Mouse (Mus musculus) stomach, embryonic 14.5 days (tissue): ENCODE data around the gene Rab3a. TPM values are rescaled to one million over a fixed set of nuclear protein-coding genes. Genes with fewer than 3 reads are reported as not detected.

Experiments
- ATAC-seq: fragments of 200-750 bp; cut with Nextera tagmentation; 2 replicates; pipeline ENCODE4 v1.8.0; 2017; ENCODE audit warnings: low read depth, moderate TSS enrichment; ENCODE audit not compliant: insufficient number of reproducible peaks, insufficient read depth, low FRiP score
- H3K27ac ChIP-seq: fragments of 300-500 bp; sonication (generic); 2 replicates; pipeline ENCODE4 v1.5.1; 2014; ENCODE audit warnings: mild to moderate bottlenecking, low read length, moderate library complexity, mixed read lengths
- H3K27me3 ChIP-seq: fragments of 300-500 bp; sonication (generic); 2 replicates; pipeline ENCODE4 v1.6.1; 2014; ENCODE audit warnings: low read length, control low read depth, mixed read lengths; ENCODE audit not compliant: control insufficient read depth, insufficient read depth
- H3K36me3 ChIP-seq: fragments of 300-500 bp; sonication (generic); 2 replicates; pipeline ENCODE4 v1.6.1; 2014; ENCODE audit warnings: mild to moderate bottlenecking, control low read depth, low read length, moderate library complexity, mixed read lengths; ENCODE audit not compliant: control insufficient read depth, insufficient read depth
- H3K4me1 ChIP-seq: fragments of 300-500 bp; sonication (generic); 2 replicates; pipeline ENCODE4 v1.6.1; 2014; ENCODE audit warnings: low read length, control low read depth, mixed read lengths; ENCODE audit not compliant: control insufficient read depth, insufficient read depth
- H3K4me2 ChIP-seq: fragments of 300-500 bp; sonication (generic); replicated peaks from 2 replicates; pipeline ENCODE4 v1.6.1; 2014; ENCODE audit warnings: low read depth, low read length, control low read depth
- H3K4me3 ChIP-seq: fragments of 300-500 bp; sonication (generic); 2 replicates; pipeline ENCODE4 v1.5.1; 2014; ENCODE audit warnings: low read depth, low read length, control low read depth
- H3K9ac ChIP-seq: fragments of 300-500 bp; sonication (generic); replicated peaks from 2 replicates; pipeline ENCODE4 v1.6.1; 2014; ENCODE audit warnings: low read depth, mild to moderate bottlenecking, control low read depth, low read length, moderate library complexity, mixed read lengths
- H3K9me3 ChIP-seq: fragments of 300-500 bp; sonication (generic); 2 replicates; pipeline ENCODE4 v1.6.1; 2016; ENCODE audit warnings: low read depth, low read length, control low read depth; ENCODE audit not compliant: control insufficient read depth
- WGBS: fragments of 180-500 bp; shearing (Covaris S2); extraction: QIAGEN DNeasy Blood & Tissue Kit; methylation state at CpG from one replicate; pipeline ENCODE4 v1.1.7; 2014; 5-methylcytosine and 5-hydroxymethylcytosine counted together
- polyA plus RNA-seq: library from polyadenylated mRNA; unstranded; fragments of >200 nt; fragmentation: Nextera tagmentation; extraction: Ambion mirVana; gene quantifications from 2 replicates; pipeline ENCODE4 v1.2.1, GENCODE M21; 2014

Rab3a gene
- polyA plus RNA-seq, 1 experiment from 2014 or later: 27.0 TPM

- no peak overlapping the region for H3K4me2 ChIP-seq
- peaks cover 43% of the 10 kb centered on the region for H3K36me3 ChIP-seq
- H3K4me1 ChIP-seq: peaks cover 36% of the 10 kb centered on the region; the same call in 1 of the 2 replicates
- H3K4me3 ChIP-seq: no peak overlapping the region
- H3K27me3 ChIP-seq: no peaks in the 10 kb centered on the region
- H3K9ac ChIP-seq: no peak overlapping the region
- ATAC-seq: no peak
- H3K9me3 ChIP-seq: no peaks in the 10 kb centered on the region
- no peak overlapping the region for H3K27ac ChIP-seq
- WGBS: 80% methylated on average over 7 of the region's 7 CpGs
Measured at GRCm38 (mm10) chr8:70771217-70771616, 16.7 kb downstream of the Rab3a start.

GRCm38 (mm10) chr8:70772075-70772474 lies 17.6 kb downstream of the Rab3a start:
- Histone ChIP-seq H3K27ac (no peak overlapping the region), H3K4me2 (no peak overlapping the region), H3K9ac (no peak overlapping the region), H3K4me3 (no peak overlapping the region), H3K9me3 (no peaks in the 10 kb centered on the region), H3K27me3 (no peaks in the 10 kb centered on the region), H3K36me3 (peaks cover 43% of the 10 kb centered on the region), H3K4me1 (peaks cover 31% of the 10 kb centered on the region; the same call in 1 of the 2 replicates)
- no peak for ATAC-seq
- 93% methylated on average over 13 of the region's 13 CpGs for WGBS

DNA sequence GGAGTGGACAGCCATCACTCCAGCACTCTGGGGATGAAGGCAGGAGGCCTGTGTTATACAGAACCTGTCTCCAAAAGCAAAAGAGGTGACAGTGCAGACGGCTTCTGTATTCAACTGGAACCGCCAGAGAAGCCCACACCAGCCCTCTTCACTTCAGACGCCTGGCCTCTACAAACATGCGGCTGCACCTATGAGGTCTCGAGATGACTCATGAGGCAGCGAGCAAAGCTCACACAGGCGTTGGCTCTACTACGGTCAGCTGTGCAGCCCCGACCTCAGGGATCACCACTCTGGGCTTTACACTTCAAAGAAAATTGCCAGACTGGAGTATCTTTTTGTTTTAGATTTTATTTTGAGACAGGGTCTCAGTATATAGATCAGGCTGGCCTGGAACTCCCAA lies 18.4 kb downstream of the Rab3a start:
- peaks cover 34% of the 10 kb centered on the region for H3K4me1 ChIP-seq
- H3K4me2 ChIP-seq: no peak overlapping the region

GRCm38 (mm10) chr8:70773410-70773809 lies 18.9 kb downstream of the Rab3a start:
- 69% methylated on average over 5 of the region's 5 CpGs for WGBS
- ATAC-seq: no peak
- no peak overlapping the region for H3K4me3 ChIP-seq
- H3K27ac ChIP-seq: peak overlapping the region; percentile 61
- no peak overlapping the region for H3K9ac ChIP-seq
- peaks cover 37% of the 10 kb centered on the region for H3K4me1 ChIP-seq
- peaks cover 36% of the 10 kb centered on the region for H3K36me3 ChIP-seq
- H3K4me2 ChIP-seq: peak overlapping the region; percentile 19; the same call in 1 of the 2 replicates
- H3K27me3 ChIP-seq: no peaks in the 10 kb centered on the region
- no peaks in the 10 kb centered on the region for H3K9me3 ChIP-seq

More for the DNA sequence above, 18.4 kb downstream of the Rab3a start:
- no peak for ATAC-seq
- H3K27me3 ChIP-seq: no peaks in the 10 kb centered on the region
- H3K9ac ChIP-seq: no peak overlapping the region
- 74% methylated on average over 9 of the region's 9 CpGs for WGBS
- H3K27ac ChIP-seq: peak overlapping the region; percentile 61
- no peak overlapping the region for H3K4me3 ChIP-seq
- peaks cover 41% of the 10 kb centered on the region for H3K36me3 ChIP-seq
- H3K9me3 ChIP-seq: no peaks in the 10 kb centered on the region

DNA sequence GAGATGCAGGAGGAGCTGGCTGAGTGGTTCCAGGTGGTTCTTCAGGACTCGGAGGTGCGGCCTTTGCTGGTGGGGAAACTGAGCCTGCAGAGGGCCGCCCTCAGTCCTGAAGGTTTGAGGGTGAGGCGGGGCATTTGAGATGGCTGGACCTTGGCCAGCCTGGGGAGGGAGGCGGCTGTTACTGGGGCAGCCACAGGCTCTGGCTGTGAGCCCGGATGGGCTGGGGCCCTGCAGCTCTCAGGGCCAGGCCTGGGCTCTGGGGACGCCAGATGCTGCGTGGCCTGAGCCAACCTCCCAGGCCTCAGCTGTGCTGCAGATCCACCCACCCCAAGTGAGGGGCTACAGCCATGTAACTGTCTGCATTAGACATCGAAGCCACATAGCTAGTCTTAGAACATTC lies 19.4 kb downstream of the Rab3a start:
- H3K27me3 ChIP-seq: no peaks in the 10 kb centered on the region
- peak overlapping the region; percentile 61 for H3K27ac ChIP-seq
- no peak overlapping the region for H3K4me3 ChIP-seq
- H3K4me2 ChIP-seq: peak overlapping the region; percentile 19; the same call in 1 of the 2 replicates
- 0 out of 2 replicates have a peak overlapping the region, but pooled peaks have one; percentile 30 for H3K9ac ChIP-seq
- H3K4me1 ChIP-seq: peaks cover 37% of the 10 kb centered on the region
- no peak for ATAC-seq
- peaks cover 32% of the 10 kb centered on the region for H3K36me3 ChIP-seq
- WGBS: 52% methylated on average over 9 of the region's 9 CpGs
- H3K9me3 ChIP-seq: no peaks in the 10 kb centered on the region

- Histone ChIP-seq H3K27me3 (no peaks in the 10 kb centered on the region), H3K4me1 (peaks cover 37% of the 10 kb centered on the region), H3K4me2 (no peak overlapping the region), H3K9me3 (no peaks in the 10 kb centered on the region), H3K9ac (0 out of 2 replicates have a peak overlapping the region, but pooled peaks have one; percentile 10), H3K4me3 (no peak overlapping the region), H3K36me3 (peaks cover 38% of the 10 kb centered on the region), H3K27ac (no peak overlapping the region)
- 97% methylated on average over 18 of the region's 18 CpGs for WGBS
- no peak for ATAC-seq
Measured at GRCm38 (mm10) chr8:70774740-70775139, 20.3 kb downstream of the Rab3a start.

- H3K4me1 ChIP-seq: peaks cover 37% of the 10 kb centered on the region
- H3K9ac ChIP-seq: peak overlapping the region; percentile 98
- H3K27ac ChIP-seq: no peak overlapping the region
- WGBS: 89% methylated on average over 5 of the region's 5 CpGs
- H3K9me3 ChIP-seq: no peaks in the 10 kb centered on the region
- peak overlapping the region; percentile 88 for H3K4me2 ChIP-seq
- peak overlapping the region; percentile 91; the same call in 1 of the 2 replicates for H3K4me3 ChIP-seq
- H3K27me3 ChIP-seq: no peaks in the 10 kb centered on the region
- peaks cover 40% of the 10 kb centered on the region for H3K36me3 ChIP-seq
- ATAC-seq: no peak
Measured at GRCm38 (mm10) chr8:70775227-70775626, 20.7 kb downstream of the Rab3a start.

GRCm38 (mm10) chr8:70775851-70776495 lies 21.5 kb downstream of the Rab3a start:
- whole genome bisulfite sequencing: 2% methylated on average over 34 of the region's 34 CpGs
- Histone ChIP-seq H3K4me1 (peaks cover 37% of the 10 kb centered on the region), H3K27ac (peak overlapping the region; percentile 61; the same call in 1 of the 2 replicates), H3K27me3 (no peaks in the 10 kb centered on the region), H3K4me3 (peak overlapping the region; percentile 91), H3K9ac (peak overlapping the region; percentile 98), H3K9me3 (no peaks in the 10 kb centered on the region), H3K36me3 (peaks cover 40% of the 10 kb centered on the region), H3K4me2 (peak overlapping the region; percentile 88)
- ATAC-seq: peak; percentile 9; the same call in 1 of the 2 replicates
